Mouse (Mus musculus) embryonic facial prominence, embryonic 10.5 days (tissue): ENCODE data around the gene Hinfp. TPM values are rescaled to one million over a fixed set of nuclear protein-coding genes. Genes with fewer than 3 reads are reported as not detected.
"Not testable (repeated sequence)": the region's sequence is repeated elsewhere in the genome, so short reads cannot be mapped to it uniquely, and the experiment has no call there.

Experiments used
- DNase-seq: peaks from one replicate; pipeline ENCODE4 v3.0.0-alpha.2; 2017; ENCODE audit warnings: low spot score
- H3K27ac ChIP-seq: fragments of 300-500 bp; sonication (generic); replicated peaks from 2 replicates; pipeline ENCODE4 v1.5.1; 2016; ENCODE audit warnings: mild to moderate bottlenecking
- H3K27me3 ChIP-seq: fragments of 300-500 bp; sonication (generic); replicated peaks from 2 replicates; pipeline ENCODE4 v1.6.1; 2016; ENCODE audit warnings: low read depth, mild to moderate bottlenecking; ENCODE audit not compliant: poor library complexity, severe bottlenecking
- H3K36me3 ChIP-seq: fragments of 300-500 bp; sonication (generic); replicated peaks from 2 replicates; pipeline ENCODE4 v1.6.1; 2016; ENCODE audit warnings: mild to moderate bottlenecking, moderate library complexity
- H3K4me1 ChIP-seq: fragments of 300-500 bp; sonication (generic); 2 replicates; pipeline ENCODE4 v1.6.1; 2016
- H3K4me3 ChIP-seq: fragments of 300-500 bp; sonication (generic); 2 replicates; pipeline ENCODE4 v1.5.1; 2016; ENCODE audit warnings: mild to moderate bottlenecking, moderate library complexity
- H3K9me3 ChIP-seq: fragments of 300-500 bp; sonication (generic); 2 replicates; pipeline ENCODE4 v1.6.1; 2016; ENCODE audit warnings: mild to moderate bottlenecking
- WGBS: fragments of 180-500 bp; shearing (Covaris S2); methylation state at CpG from one replicate; pipeline ENCODE4 v1.1.7; 2016; 5-methylcytosine and 5-hydroxymethylcytosine counted together
- polyA plus RNA-seq: library from polyadenylated mRNA; unstranded; fragments of >200 nt; fragmentation: Nextera tagmentation; extraction: Ambion mirVana; gene quantifications from 2 replicates; pipeline ENCODE4 v1.2.1, GENCODE M21; 2016

The Hinfp gene
- polyA plus RNA-seq, 1 experiment from 2014 or later: 29.6 TPM

DNA sequence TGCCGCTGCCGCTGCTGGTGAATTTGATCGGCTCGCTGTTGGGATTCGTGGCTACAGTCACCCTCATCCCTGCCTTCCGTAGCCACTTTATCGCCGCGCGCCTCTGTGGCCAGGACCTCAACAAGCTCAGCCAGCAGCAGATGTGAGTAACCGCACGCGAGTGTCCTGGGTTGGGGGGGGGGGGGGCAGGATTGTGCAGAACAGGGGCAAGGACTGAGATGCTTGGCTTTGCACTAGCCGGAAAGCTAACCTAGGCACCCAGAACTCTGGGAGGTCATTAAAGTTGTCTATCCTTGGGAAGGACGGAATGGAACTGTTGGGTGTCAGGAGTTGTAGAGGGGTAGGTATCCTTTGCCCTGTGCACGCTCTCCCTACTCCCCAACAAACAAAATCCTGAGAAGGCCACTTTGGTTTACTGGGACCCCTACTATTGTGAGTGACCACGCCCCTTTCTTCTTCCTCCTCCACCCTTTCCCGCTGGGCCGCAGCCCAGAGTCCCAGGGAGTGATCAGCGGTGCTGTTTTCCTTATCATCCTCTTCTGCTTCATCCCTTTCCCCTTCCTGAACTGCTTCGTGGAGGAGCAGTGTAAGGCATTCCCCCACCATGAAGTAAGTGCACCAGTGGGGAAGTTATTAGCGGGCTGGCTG lies 21.7 kb upstream of the Hinfp start:
- Histone ChIP-seq H3K9me3 (no peaks in the 10 kb centered on the region), H3K4me1 (peaks cover 21% of the 10 kb centered on the region), H3K27me3 (no peaks in the 10 kb centered on the region), H3K4me3 (peak overlapping the region; percentile 91), H3K36me3 (peaks cover 42% of the 10 kb centered on the region), H3K27ac (peak overlapping the region; percentile 98)
- under 1% methylated on average over 22 of the region's 22 CpGs for WGBS
- DNase-seq: peak; percentile 63

DNA sequence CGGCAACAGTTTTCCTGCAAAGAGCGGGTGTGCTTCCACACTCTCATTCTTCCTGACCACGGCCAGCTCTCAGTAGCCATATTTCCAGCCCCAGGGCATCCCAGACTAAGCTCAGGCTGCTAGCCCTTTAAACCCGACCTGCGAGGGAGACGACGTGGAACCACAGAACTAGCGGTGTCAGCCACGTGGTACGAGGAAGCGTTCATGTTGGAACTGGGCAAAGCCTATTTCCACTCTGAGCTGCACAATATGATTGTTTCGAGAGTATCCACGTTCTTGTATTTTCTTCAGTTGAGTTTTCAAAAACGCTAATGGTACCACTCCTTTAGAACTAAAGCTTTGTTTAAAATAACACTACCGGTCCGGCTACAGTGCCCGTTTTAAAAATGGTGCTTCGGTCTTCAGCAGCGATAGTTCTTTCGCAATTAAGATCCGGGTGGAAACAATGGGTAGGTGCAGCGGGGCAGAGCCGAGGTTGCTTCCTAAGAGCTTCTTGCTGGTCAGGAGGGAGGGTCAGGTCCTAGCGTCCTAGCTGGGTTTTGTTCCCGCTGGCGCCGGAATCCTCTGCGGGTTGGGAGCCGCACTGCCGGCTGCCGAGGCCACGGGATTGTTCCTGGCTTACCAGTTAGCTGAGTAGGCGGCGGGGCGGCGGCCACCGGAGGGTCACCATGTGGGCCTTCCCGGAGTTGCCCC lies 21.0 kb upstream of the Hinfp start:
- Histone ChIP-seq H3K4me3 (peak overlapping the region; percentile 91), H3K27me3 (no peaks in the 10 kb centered on the region), H3K4me1 (peaks cover 21% of the 10 kb centered on the region), H3K27ac (peak overlapping the region; percentile 98), H3K9me3 (no peaks in the 10 kb centered on the region), H3K36me3 (peaks cover 35% of the 10 kb centered on the region)
- peak; percentile 87 for DNase-seq
- under 1% methylated on average over 38 of the region's 38 CpGs for WGBS

DNA sequence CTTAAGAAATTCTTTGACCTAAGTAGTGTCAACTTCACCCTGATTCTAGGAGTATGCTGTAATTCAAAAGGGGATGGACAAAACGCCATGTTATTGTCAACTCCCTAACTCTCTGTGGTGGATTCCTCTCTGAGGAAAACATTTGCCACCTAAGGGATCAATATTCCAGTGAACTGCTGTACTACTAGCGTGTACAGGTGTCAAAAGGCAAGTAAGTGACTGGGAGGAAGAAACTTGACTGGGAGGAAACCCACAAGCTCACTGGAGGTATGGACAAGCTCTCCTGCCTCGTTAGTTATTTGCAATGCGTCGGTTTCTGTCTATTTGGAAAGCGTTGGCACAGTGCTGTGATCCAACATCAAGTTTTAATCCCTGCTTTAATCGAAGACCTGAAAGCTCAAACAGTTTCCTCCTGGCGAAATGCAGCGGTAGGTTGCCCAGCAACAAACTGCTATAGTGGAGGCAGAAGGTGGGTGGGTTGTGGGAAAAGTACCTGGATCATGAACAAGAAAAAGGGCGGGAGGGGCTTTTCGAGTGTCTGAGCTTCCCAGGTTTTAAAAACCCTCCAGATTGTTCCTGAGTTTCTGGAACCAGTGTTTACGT lies 20.4 kb upstream of the Hinfp start, which contains the start of gene Dpagt1:
Gene Dpagt1 (plus strand): TSS at position 252 of the 603 bp plus-strand sequence.
- peak within 1 kb of the TSS; percentile 98 for H3K27ac ChIP-seq
- H3K4me1 ChIP-seq: peaks cover 23% of the 10 kb centered on the region
- no peaks in the 10 kb centered on the region for H3K9me3 ChIP-seq
- WGBS: 6% methylated on average over 12 of the region's 12 CpGs
- no peaks in the 10 kb centered on the region for H3K27me3 ChIP-seq
- no peak for DNase-seq
- H3K36me3 ChIP-seq: peaks cover 29% of the 10 kb centered on the region
- peak within 1 kb of the TSS; percentile 91 for H3K4me3 ChIP-seq

DNA sequence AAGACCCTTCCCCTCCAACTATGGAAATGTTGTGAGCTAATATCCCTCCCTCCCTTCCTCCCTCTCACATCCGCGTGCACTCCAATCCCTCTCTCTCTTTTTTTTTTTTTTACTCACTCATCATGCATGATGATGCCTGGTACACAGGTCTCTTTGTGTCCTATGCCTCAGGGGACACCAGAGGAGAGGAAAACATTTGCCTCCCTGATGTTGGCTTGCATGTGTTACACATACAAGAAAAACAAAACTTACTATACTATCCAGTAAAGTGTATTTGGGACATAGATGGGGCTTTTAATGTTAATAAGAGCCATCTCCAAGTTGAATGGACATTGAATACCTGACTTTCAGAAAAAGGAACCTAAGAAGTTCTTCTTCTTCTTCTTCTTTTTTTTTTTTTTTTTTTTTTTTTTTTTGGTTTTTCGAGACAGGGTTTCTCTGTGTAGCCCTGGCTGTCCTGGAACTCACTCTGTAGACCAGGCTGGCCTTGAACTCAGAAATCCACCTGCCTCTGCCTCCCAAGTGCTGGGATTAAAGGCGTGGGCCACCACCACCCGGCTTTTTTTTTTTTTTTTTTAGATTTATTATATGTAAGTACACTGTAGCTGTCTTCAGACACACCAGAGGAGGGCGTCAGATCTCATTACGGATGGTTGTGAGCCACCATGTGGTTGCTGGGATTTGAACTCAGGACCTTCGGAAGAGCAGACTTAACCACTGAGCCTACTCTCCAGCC lies 19.7 kb upstream of the Hinfp start:
- WGBS: 71% methylated on average over 7 of the region's 8 CpGs
- peaks cover 22% of the 10 kb centered on the region for H3K36me3 ChIP-seq
- DNase-seq, H3K9me3 ChIP-seq, H3K27me3 ChIP-seq: not testable (repeated sequence)
- H3K27ac ChIP-seq: peak overlapping the region; percentile 98; the same call in 1 of the 2 replicates
- H3K4me3 ChIP-seq: peak overlapping the region; percentile 91
- peaks cover 29% of the 10 kb centered on the region for H3K4me1 ChIP-seq

DNA sequence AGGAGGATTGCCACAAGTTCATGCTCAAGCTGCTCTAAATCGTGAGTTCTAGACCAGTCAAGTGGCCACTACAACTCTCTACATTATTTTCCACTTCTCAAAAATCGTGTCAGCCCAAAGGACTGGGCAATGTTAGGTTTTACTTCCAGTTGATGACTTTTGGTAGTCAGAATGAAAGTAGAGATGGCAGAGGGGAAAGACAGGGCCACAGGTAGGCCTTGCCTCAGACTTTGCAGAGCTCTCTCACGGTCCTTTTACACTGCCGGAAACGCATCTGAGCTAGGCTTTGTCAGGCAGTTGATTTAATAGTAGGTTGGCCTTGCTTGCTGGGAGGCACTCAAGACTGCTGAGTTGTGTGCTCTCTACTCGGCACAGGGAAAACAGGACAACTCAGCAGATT lies 18.7 kb upstream of the Hinfp start:
- H3K27me3 ChIP-seq: peaks cover under 1% of the 10 kb centered on the region; the same call in 1 of the 2 replicates
- no peak overlapping the region for H3K27ac ChIP-seq
- peaks cover 12% of the 10 kb centered on the region for H3K36me3 ChIP-seq
- no peak for DNase-seq
- 82% methylated on average over 6 of the region's 6 CpGs for WGBS
- peaks cover 36% of the 10 kb centered on the region for H3K4me1 ChIP-seq
- no peak overlapping the region for H3K4me3 ChIP-seq
- no peaks in the 10 kb centered on the region for H3K9me3 ChIP-seq

DNA sequence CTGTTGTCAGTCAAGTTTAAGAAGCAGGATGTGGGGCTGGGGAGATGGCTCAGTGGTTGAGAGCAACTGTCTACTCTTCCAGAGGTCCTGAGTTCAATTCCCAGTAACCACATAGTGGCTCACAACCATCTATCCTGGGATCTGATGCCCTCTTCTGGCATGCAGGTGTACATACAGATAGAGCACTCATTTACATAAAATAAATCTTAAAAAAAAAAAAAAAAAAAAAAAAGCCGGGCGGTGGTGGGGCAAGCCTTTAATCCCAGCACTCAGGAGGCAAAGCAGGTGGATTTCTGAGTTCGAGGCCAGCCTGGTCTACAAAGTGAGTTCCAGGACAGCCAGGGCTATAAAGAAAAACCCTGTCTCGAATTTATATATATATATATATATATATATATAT lies 18.2 kb upstream of the Hinfp start:
- DNase-seq, H3K27me3 ChIP-seq, H3K9me3 ChIP-seq, H3K27ac ChIP-seq, H3K4me3 ChIP-seq, H3K36me3 ChIP-seq: not testable (repeated sequence)
- peaks cover 41% of the 10 kb centered on the region for H3K4me1 ChIP-seq
- WGBS: 92% methylated on average over 4 of the region's 4 CpGs

DNA sequence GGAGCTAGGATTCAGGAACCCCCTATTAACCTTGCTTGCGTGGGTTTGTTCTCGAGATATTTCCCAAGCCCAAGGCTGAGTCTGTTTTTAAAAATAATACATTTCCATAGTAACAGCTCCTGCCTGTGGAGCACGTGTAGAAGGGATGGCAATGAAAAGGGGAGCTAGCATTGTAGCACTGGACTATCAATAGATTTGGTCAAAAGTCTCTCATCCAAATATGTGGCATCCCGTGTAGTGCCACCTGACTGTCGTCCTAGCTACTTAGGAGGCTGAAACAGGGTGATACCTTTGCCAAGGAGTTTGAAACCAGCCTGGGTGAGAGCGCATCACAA lies 15.3 kb upstream of the Hinfp start:
- Histone ChIP-seq H3K9me3 (no peaks in the 10 kb centered on the region), H3K36me3 (peaks cover 14% of the 10 kb centered on the region), H3K27me3 (peaks cover 10% of the 10 kb centered on the region), H3K4me3 (peak overlapping the region; percentile 86), H3K27ac (peak overlapping the region; percentile 77), H3K4me1 (peaks cover 36% of the 10 kb centered on the region)
- no peak for DNase-seq
- 27% methylated on average over 6 of the region's 6 CpGs for WGBS

DNA sequence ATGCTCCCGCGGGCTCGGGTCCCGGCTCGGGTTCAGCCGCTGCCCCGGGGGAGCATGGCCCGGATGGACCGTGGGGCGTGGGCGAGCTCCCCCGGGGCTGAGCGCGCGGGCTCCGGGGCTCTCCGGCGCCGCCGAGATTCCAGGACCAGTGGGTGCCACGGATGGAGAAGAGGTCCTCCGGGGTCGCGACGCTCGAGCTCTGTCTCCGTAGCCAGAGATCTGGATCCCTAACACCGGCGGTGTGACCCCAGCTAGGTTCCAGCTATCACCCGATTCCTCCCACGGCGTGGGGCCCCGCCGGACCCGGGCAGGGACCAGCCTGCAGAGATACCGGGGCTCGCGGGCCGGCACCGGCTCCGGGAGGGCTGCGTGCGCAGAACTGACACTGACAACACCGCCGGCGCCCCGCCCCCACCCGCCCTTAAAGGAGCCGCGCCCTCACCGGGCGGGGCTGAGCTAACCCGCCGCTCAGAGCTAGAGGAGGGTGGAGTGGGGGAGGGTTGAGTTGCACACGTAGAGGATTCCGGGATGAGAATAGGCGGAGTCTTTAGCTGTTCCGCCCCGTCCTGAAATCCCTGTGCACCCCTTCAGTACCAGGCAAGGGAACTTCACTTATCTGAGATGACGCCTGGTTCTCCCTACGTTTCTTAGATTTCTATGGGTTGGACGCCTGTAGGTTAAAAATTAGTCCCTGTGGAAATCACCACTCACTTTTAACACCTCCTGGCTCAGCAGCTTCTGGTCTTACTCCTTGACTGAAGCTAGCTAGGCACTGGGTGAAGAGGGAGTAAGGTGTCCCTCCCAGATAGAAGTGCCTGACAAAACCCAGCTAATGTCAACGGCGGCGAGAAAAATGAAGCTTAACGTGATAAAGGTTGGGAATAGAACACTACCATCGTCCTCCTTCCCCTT lies 14.7 kb upstream of the Hinfp start, which contains the start of gene C2cd2l:
Gene C2cd2l (minus strand): TSS at position 399 of the 912 bp plus-strand sequence.
- H3K9me3 ChIP-seq: no peaks in the 10 kb centered on the region
- peaks cover 20% of the 10 kb centered on the region for H3K36me3 ChIP-seq
- peaks cover 10% of the 10 kb centered on the region for H3K27me3 ChIP-seq
- H3K4me3 ChIP-seq: peak within 1 kb of the TSS; percentile 86
- H3K27ac ChIP-seq: peak within 1 kb of the TSS; percentile 77
- peaks cover 33% of the 10 kb centered on the region for H3K4me1 ChIP-seq
- under 1% methylated on average over 67 of the region's 67 CpGs for WGBS
- DNase-seq: peak; percentile 95

DNA sequence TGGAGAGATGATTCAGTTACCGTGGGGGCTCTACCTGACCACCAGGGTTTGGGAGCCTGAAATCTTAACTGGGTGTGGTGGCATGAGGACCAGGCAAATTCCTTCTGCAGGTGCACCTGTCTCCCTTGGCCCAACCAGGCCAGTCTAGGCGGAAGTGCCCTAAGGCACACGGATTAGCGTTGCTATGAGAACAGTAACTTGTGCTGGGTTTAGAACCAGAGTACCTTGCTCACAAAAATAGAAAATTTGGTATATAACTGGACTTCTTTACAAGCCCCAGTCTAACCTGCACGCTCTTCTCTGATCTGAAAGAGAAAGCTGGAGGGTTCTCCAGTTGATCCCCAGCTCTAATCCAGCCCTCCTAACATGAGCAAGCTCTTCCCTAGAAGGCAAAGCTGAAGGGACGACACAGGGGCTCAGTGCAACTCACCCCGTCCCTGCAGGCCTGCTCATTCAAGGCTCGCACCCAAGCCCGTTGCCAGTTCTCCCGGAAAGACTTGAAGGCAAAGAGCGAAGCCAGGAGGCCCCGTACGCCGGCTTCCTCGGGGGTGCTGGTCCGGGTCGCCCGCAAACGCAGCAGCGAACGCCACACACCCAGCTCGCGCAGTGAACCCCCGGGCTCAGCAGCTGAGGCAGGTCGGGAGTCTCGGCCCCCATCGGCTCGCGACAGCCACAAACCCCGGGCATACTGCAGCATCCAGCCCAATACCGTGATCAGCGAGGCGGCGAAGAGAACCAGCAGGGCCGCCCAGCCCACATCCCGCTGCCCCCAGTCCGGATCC lies 13.8 kb upstream of the Hinfp start:
- H3K27me3 ChIP-seq: peaks cover 10% of the 10 kb centered on the region
- peaks cover 29% of the 10 kb centered on the region for H3K36me3 ChIP-seq
- DNase-seq: peak; percentile 46
- H3K9me3 ChIP-seq: no peaks in the 10 kb centered on the region
- H3K27ac ChIP-seq: peak overlapping the region; percentile 77
- H3K4me1 ChIP-seq: peaks cover 33% of the 10 kb centered on the region
- peak overlapping the region; percentile 86 for H3K4me3 ChIP-seq
- WGBS: 2% methylated on average over 37 of the region's 37 CpGs

DNA sequence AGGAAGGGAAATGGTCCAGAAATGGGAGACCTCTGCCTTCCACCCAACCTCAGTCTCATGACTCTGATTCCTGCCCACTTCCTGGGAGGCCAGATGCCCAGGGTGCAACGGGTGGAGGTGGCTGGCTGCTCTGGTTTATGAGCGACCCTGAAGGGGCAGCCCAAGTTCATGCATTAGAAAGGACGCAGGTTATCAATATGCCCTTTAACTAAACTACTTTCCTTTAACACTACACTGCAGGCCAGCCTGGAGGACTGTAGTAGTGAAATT lies 13.3 kb upstream of the Hinfp start:
- WGBS: 36% methylated on average over 3 of the region's 3 CpGs
- Histone ChIP-seq H3K27ac (no peak overlapping the region), H3K4me1 (peaks cover 33% of the 10 kb centered on the region), H3K9me3 (no peaks in the 10 kb centered on the region), H3K4me3 (peak overlapping the region; percentile 86), H3K36me3 (peaks cover 34% of the 10 kb centered on the region), H3K27me3 (peaks cover 10% of the 10 kb centered on the region)
- DNase-seq: no peak

DNA sequence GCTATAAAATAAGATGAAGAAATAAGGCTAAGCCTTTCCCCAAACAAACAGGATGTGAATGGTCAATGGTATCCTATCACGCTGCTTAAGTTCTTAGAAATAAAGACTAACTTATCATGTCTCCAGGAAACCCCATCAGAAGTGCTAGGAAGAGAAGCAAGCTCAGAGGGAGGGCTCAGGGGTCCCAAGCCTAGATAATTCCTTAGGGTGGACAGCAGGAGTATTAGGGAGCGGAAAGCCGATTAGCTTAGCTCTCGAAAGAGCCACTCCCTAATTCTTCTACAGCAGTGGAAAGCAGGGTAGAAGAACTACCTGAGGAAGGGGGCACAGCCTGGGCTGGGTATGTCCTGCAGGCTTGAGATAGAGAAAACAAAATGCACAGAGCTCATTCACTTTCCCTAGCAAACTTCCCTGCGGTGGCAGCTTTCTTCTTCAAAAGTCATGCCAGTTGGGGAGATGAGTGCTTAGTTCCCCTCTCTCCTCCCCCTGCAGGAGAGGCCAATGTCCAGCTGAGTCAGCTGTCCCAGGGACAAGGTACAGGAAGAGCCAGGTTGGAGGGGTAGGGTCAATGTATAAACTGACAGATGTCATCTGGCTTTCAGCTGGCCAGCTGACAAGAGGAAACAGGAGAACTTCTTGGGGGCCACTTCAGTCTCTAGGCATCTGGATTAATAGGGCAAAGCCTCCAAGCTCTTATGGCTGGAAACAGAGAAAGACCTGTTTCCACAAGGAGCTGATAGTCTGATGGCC lies 12.8 kb upstream of the Hinfp start:
- no peak overlapping the region for H3K27ac ChIP-seq
- H3K9me3 ChIP-seq: no peaks in the 10 kb centered on the region
- peaks cover 33% of the 10 kb centered on the region for H3K4me1 ChIP-seq
- WGBS: 60% methylated on average over 5 of the region's 5 CpGs
- peaks cover 39% of the 10 kb centered on the region for H3K36me3 ChIP-seq
- H3K27me3 ChIP-seq: peaks cover 10% of the 10 kb centered on the region
- H3K4me3 ChIP-seq: peak overlapping the region; percentile 86
- no peak for DNase-seq
